Mouse (Mus musculus) macrophage (primary cell): ENCODE data around the gene Ccdc102a. TPM values are rescaled to one million over a fixed set of nuclear protein-coding genes. Genes with fewer than 3 reads are reported as not detected.

Experiments
- H3K27ac ChIP-seq: fragments of 350-480 bp; formaldehyde crosslinking; 2 replicates; pipeline ENCODE4 v1.9.0; 2021
- H3K36me3 ChIP-seq: fragments of 350-480 bp; formaldehyde crosslinking; 2 replicates; pipeline ENCODE4 v1.9.0; 2021; ENCODE audit errors: inconsistent target
- H3K4me3 ChIP-seq: fragments of 350-480 bp; formaldehyde crosslinking; 2 replicates; pipeline ENCODE4 v1.9.0; 2021; ENCODE audit errors: inconsistent target
- H3K79me2 ChIP-seq: fragments of 350-480 bp; formaldehyde crosslinking; 2 replicates; pipeline ENCODE4 v1.9.0; 2021; ENCODE audit errors: inconsistent target
- WGBS: methylation state at CpG from one replicate; pipeline ENCODE4 v1.1.7; 2026; ENCODE audit warnings: inconsistent platforms; ENCODE audit not compliant: missing documents; 5-methylcytosine and 5-hydroxymethylcytosine counted together
- polyA plus RNA-seq: library from polyadenylated mRNA; stranded (reverse); fragments of 250-400 nt; gene quantifications from 3 replicates; pipeline ENCODE4 v1.2.4, GENCODE M21; 2018; ENCODE audit warnings: inconsistent platforms
- total RNA-seq, 78 experiments: library from RNA; depleted of rRNA; stranded (reverse); fragments of 250-400 nt; gene quantifications; 1 replicate in 9 of 78; 2 replicates in 24 of 78; 3 replicates in 43 of 78; 4 replicates in 2 of 78; pipeline ENCODE4 v1.2.4; 2018; ENCODE audit warnings: inconsistent platforms in 56 of 78

Gene Ccdc102a
- 1 to 10 TPM in 1 of 26 experiments, under 1 TPM in 3, not detected in 22; 0.31 to 4.8 (median 0.39) TPM for total RNA-seq (2018; cell fraction: chromatin; rRNA removed)
- under 1 TPM in 15 of 26 experiments, not detected in 11; 0.04 to 0.17 (median 0.08) TPM for total RNA-seq (2018; cell fraction: cytosol; rRNA removed)
- under 1 TPM in 3 of 26 experiments, not detected in 23; 0.25 to 0.37 (median 0.35) TPM for total RNA-seq (2018; cell fraction: nucleus; rRNA removed)
- polyA plus RNA-seq = 0.06 to 0.21 TPM in 2 of 3 replicates, not detected in the other

DNA sequence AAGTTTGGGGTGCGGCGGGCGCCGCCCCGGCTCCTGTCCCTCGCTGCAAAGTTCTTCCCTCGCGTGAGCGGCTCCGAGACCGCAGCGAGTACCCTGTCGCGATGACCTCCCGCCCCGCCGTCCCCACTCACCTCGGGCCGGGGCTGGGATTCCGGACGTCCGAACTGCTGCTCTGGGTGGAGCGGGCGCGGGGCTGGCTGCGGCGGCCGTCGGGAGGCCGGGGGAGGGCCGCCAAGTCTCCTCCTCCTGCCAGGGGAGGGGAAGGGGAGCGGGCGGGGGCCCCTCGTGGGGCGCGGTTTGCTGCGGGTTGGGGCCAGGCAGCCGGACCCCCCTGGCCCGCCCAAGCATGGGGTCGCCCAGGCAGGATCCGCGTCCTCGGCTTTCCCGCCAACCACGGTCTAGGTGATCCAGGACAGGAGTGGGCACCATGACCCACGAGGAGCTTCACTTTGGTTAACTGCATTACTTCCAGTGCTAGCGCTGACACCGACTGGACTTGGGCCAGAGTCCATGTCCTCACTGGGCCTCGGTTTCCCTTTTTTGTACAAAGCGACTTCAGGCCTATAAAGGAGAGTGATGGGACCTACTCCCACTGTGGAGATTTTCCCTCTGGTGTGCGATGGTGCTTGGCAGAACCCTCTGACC lies at the start of gene Ccdc102a:
Gene Ccdc102a, minus strand, starts transcription at position 248 of the 645 bp plus-strand sequence.
- Histone ChIP-seq H3K27ac (no peak within 1 kb of the TSS), H3K79me2 (no peaks in the 10 kb centered on the region)
- 14% methylated on average over 46 of the region's 51 CpGs for WGBS

DNA sequence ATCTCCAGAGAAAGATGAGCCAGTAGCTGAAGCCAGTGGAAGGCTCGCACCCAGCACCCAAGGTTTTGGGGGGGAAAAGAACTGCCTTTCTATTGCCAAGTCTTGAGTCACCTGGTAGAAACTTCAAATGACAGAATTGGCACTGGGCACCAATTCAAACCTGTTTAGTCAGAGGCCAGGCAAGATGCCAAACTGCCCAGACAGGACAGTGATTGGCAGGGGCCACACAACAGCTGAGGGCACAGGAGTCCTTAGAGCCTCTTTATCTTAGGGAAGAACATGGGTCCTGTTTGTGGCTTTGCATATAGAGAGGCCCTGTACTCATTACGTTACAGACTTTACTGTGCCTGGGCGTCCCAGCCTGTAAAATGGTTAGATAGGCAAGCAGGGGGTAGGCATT lies 49.7 kb upstream of the Ccdc102a start:
- no peak overlapping the region for H3K27ac ChIP-seq
- WGBS = 80% methylated on average over 3 of the region's 3 CpGs
- no peaks in the 10 kb centered on the region for H3K79me2 ChIP-seq
- H3K36me3 ChIP-seq = no peaks in the 10 kb centered on the region
- H3K4me3 ChIP-seq = no peak overlapping the region

More for the DNA sequence above, at the start of gene Ccdc102a:
- no peaks in the 10 kb centered on the region for H3K36me3 ChIP-seq
- no peak within 1 kb of the TSS; the same call in 1 of the 2 replicates for H3K4me3 ChIP-seq

DNA sequence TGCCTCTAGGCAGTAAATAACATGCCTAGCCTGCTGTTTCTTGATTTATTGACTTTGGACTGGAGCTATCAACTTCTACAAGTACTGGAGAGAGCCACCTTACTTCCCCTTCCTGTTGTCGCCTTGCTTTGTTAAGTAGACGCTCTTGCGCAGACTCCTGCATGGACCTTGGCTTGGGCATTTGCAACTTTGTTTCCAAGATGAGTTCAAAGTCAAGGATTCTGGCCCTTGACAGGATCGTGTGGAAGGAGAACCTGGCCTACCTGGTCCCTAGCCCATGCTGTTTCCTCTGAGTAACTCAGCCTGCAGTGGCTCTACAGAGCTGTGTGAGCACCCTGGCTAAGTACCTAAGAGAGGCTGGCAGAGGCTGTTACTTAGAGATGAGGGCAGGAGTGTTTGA lies 49.2 kb upstream of the Ccdc102a start:
- H3K36me3 ChIP-seq = no peaks in the 10 kb centered on the region
- H3K27ac ChIP-seq = no peak overlapping the region
- 10% methylated on average over 4 of the region's 4 CpGs for WGBS
- no peak overlapping the region for H3K4me3 ChIP-seq
- H3K79me2 ChIP-seq = no peaks in the 10 kb centered on the region

DNA sequence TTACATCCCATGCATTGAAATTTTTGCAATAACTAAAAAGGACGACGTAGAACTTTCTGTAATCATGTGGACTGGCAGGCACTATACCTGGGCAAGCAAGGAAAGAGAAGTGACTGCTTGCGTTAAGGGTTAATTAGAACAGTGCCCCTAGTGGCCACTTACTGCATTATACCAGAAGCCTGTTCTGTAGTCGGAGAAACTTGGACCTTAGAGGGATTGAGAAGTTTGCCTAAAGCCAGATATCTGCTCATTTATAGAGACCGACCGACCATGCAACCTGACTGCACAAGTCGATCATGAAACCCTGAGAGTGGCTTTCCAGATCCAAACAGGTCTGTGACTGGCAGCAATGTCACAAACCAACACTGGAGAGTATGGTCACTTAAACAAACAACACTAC lies 48.7 kb upstream of the Ccdc102a start:
- Histone ChIP-seq H3K27ac (no peak overlapping the region), H3K79me2 (no peaks in the 10 kb centered on the region), H3K4me3 (no peak overlapping the region), H3K36me3 (no peaks in the 10 kb centered on the region)
- under 1% methylated on average over 7 of the region's 7 CpGs for WGBS

DNA sequence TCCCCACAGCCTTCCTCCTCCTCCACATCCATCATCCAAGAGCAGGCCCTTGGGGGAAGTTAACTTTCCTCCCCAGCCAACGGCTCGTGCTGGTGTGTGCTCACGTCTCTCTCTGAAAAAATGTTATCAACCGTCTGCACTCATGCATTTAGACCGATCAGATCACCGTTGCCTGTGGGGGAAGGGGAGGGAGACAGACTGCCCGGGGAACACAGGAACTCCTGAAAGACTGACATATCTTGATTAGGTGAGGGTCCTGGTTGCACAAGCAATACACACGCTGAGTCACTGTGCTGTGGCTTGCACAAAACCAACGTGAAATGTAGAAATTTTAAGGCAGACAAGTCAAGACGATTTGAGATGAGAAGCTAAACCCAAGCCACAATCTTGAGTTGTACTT lies 46.9 kb upstream of the Ccdc102a start:
- no peaks in the 10 kb centered on the region for H3K79me2 ChIP-seq
- H3K4me3 ChIP-seq = no peak overlapping the region
- no peak overlapping the region for H3K27ac ChIP-seq
- no peaks in the 10 kb centered on the region for H3K36me3 ChIP-seq
- 10% methylated on average over 10 of the region's 10 CpGs for WGBS

DNA sequence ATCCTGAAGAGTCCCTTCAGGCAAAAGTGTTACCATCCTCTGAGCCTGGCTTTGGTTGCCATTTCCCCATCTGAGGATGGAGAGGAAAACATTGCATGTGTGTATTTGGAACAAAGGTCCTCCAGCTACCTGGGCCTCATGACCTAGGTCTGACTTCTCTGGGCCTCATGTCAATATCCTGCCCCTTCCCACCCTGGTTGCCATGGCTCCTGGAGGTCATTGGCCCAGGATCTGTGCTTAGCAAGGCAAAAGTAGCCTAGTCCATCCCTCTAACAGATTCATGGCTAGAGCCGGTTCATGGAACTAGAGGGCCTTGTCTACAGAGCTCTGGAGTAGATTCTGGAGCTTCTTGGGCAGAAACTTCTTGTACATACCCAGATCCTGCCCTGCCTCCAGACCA lies 44.3 kb upstream of the Ccdc102a start:
- H3K79me2 ChIP-seq = no peaks in the 10 kb centered on the region
- H3K4me3 ChIP-seq = no peak overlapping the region
- 71% methylated on average over 1 of the region's 1 CpGs for WGBS
- no peak overlapping the region for H3K27ac ChIP-seq
- no peaks in the 10 kb centered on the region for H3K36me3 ChIP-seq

DNA sequence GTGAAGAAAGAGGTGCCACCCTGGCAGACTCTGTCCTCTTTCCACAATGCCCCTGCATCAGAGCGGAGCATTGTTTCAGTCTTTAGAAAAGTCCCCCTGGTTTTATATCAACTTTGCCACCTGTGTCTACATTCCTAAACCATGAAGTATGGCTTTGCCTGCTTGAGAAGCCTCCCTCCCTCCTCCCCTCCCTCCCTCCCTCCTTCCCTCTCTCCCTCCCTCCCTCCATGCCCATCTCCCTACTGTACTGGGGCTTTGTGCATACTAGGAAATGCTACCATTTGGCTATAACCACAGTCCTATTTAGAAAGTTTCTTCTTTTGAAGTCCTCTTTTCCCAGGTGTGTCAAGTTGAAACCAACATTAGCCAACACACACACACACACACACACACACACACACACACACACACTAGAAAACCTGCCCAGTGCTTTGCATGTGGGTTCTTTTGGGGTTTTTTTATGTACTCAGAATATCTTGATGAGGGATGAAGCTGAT lies 38.2 kb upstream of the Ccdc102a start:
- Histone ChIP-seq H3K79me2 (no peaks in the 10 kb centered on the region), H3K4me3 (no peak overlapping the region), H3K36me3 (no peaks in the 10 kb centered on the region), H3K27ac (no peak overlapping the region)
- 100% methylated on average over 1 of the region's 1 CpGs for WGBS

DNA sequence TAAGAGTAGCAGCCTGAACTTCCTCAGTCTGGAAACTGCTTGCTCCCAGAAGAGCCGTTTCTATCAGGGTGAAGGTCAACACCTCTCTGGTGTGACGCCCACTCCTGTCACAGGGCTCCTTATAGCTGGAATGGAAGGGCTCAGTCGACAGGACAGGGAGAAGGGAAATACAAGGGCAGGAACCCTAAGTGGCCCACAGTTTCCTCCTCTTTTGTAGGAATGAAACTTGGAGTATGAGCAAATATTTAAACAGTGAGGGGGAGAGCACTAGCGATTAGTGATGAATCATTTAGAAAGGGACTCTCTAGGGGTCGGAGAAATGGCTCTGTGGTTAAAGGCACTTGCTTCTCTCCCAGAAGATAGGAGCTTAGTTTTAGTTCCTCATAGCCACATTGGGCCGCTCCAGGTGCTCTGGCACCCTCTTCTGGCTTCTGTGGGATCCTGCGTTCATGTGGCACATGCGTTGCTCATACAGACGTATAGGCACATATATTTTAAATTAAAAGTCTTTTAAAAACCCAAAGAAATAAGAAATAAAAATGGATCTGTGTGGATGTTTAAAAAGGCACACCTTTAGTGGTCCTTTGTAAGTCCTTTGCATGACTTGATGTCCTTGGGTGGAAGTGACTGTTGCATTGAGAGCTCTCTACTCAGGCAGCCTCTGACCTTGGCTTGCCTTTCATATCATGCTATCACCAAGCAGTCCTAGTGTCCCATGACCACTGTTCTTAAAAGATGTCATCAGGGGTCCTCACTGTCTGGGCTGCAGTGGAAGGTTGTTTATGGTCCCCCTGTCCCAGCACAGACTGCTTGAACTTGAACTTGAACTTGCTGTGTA lies 37.2 kb upstream of the Ccdc102a start:
- WGBS = 5% methylated on average over 9 of the region's 9 CpGs
- H3K27ac ChIP-seq = no peak overlapping the region

DNA sequence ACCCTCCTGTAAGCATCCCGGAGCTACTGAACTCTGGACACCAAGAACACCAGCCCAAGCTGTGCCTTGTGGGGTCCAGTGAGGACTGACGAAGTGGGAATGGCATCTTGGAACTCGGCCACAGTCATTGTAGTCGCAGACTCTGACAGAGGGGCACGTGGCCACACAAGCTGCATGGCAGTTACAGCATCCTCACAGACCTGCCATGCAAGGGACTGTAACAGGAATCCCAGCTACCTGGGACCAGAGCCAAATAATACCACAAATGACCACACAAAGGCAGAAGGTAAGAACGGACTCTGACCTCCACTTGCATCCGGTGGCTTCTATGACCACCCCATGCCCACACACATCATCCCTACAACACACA lies 36.5 kb upstream of the Ccdc102a start:
- no peak overlapping the region for H3K4me3 ChIP-seq
- WGBS = 15% methylated on average over 7 of the region's 7 CpGs
- no peak overlapping the region for H3K27ac ChIP-seq
- no peaks in the 10 kb centered on the region for H3K36me3 ChIP-seq
- no peaks in the 10 kb centered on the region for H3K79me2 ChIP-seq

More for the DNA sequence above, 37.2 kb upstream of the Ccdc102a start:
- H3K36me3 ChIP-seq = no peaks in the 10 kb centered on the region
- no peak overlapping the region for H3K4me3 ChIP-seq
- H3K79me2 ChIP-seq = no peaks in the 10 kb centered on the region

DNA sequence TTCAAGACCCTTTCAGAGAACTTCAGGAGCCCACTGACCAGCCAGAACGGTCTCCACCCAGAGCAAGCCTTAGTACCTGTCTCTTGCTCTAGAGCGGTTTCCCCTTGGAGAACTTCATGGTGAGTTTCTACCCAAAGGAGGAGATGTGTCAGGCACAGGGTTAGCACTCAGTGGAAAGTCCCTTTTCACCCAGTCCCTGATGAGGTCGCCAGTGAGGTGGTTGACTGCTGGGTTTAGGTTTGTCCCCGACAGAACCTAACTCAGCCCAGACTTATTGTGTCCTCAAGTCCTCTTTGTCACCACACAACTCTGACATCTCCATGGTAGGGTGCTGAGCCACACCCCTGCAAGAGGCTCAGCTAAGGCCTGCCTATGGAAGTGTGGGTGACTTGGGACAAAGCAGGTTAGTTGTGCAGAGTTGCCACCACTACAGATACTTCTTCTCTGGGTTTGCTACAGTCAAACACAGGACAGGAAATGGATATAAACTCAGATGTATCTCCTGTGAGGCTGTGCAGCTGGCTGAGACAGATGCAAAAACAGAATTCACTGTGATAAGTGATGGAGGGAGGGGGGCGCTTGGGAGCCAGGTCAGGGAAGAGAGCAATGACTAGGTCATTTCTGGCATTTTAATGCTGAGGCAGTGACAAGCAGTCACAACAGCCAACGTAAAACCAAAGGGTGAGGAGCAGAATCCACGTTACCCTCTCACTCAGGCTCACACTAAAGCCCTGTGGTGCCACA lies 35.9 kb upstream of the Ccdc102a start:
- no peaks in the 10 kb centered on the region for H3K36me3 ChIP-seq
- no peaks in the 10 kb centered on the region for H3K79me2 ChIP-seq
- H3K27ac ChIP-seq = no peak overlapping the region
- H3K4me3 ChIP-seq = no peak overlapping the region
- 43% methylated on average over 7 of the region's 7 CpGs for WGBS

DNA sequence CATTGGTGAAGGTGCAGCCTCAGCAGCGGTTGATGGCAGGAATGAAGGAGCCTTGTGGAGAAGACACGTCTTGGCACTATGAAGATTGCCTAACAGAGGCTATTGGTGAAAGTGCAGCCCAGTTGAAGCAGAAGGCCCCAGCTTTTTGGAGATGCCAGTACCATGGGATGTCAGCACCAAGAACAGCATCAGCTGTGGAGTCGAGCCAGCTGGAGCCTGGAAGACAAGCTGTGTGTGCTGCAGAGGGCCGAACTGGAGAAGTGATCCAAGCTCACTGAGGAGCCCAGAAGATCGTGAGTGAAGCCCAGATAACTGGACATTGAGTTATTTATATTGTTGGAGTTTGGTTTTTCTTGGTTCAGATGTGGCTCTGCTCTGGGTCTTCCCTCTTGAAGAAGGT lies 34.2 kb upstream of the Ccdc102a start:
- no peak overlapping the region for H3K4me3 ChIP-seq
- 75% methylated on average over 5 of the region's 5 CpGs for WGBS

DNA sequence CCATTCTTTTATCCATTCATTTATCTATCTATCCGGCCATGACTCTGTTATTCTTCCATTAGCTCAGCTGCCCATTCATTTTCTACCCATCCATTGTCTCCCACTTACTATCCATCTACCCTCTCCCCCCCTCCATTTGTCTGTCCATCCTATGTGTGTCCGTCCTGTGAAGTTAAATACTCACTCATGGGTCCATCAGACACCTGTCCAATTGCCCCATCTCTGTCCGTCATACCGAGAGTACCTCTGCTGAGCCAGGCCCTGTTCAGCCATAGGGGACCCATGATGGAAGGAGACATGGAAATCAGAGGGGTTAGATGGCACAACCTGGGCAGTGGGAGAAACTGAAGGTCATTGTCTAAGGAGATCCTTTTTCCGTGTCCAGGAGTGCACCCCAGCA lies 32.6 kb upstream of the Ccdc102a start:
- H3K79me2 ChIP-seq = no peaks in the 10 kb centered on the region
- 82% methylated on average over 5 of the region's 5 CpGs for WGBS
- no peak overlapping the region for H3K27ac ChIP-seq
- H3K4me3 ChIP-seq = no peak overlapping the region
- no peaks in the 10 kb centered on the region for H3K36me3 ChIP-seq

More for the DNA sequence above, 34.2 kb upstream of the Ccdc102a start:
- H3K36me3 ChIP-seq = no peaks in the 10 kb centered on the region
- H3K79me2 ChIP-seq = no peaks in the 10 kb centered on the region
- H3K27ac ChIP-seq = no peak overlapping the region

DNA sequence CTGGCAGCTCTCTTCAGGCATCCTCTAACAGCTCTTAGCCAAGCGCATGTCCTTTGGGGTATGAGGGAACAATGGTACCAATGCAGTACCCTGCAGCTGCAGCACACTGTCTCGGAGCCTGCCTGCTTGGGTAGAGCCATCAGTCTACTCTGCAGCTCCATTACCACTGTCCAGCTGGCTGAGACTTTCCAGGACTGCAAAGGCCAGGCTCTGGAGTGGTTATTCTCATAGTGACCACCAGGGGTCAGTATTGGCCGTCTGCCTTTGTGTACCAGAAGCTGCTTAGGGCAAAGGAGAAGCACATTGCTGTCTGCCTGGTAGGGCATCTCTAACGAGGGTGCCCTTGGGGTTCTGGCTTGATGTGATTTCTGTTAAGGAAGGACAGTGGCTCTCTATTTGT lies 32.1 kb upstream of the Ccdc102a start:
- Histone ChIP-seq H3K79me2 (no peaks in the 10 kb centered on the region), H3K36me3 (no peaks in the 10 kb centered on the region), H3K27ac (no peak overlapping the region), H3K4me3 (no peak overlapping the region)
- 25% methylated on average over 4 of the region's 4 CpGs for WGBS

DNA sequence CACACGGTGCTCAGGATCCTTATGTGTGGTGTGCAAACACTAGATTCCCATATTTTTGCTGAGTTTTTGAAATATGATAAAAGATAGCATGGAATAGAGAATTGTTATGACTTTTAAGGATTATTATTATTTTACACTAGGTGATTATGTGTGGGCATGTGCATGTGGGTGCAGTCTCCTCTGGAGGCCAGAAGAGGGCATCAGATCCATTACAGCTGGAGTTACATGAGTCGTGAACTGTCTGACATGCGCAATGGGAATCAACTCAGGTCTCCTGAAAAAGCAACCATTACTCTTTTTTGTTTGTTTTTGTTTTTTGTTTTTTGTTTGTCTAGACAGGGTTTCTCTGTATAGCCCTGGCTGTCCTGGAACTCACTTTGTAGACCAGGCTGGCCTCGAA lies 31.1 kb upstream of the Ccdc102a start:
- Histone ChIP-seq H3K27ac (no peak overlapping the region), H3K79me2 (no peaks in the 10 kb centered on the region), H3K4me3 (no peak overlapping the region), H3K36me3 (no peaks in the 10 kb centered on the region)
- WGBS = 70% methylated on average over 3 of the region's 4 CpGs
